Mouse (Mus musculus): ENCODE data around the gene Gm28845. TPM values are rescaled to one million over a fixed set of nuclear protein-coding genes. Genes with fewer than 3 reads are reported as not detected.

Gene Gm28845
- polyA plus RNA-seq, 1 experiment from 2014 or later, result not detected

- Histone ChIP-seq H3K4me1 (ENCODE audit: control insufficient read depth, insufficient read depth, low read length) (peaks cover 4% of the 10 kb centered on the region; the same call in 1 of the 2 replicates), H3K27me3 (replicated peaks; ENCODE audit: control insufficient read depth, insufficient read depth, low read length) (no peaks in the 10 kb centered on the region), H3K4me3 (ENCODE audit: low read depth, low read length) (peak overlapping the region; percentile 21; the same call in 1 of the 2 replicates), H3K27ac (replicated peaks; ENCODE audit: low read depth, low read length) (no peak overlapping the region; the same call in 1 of the 2 replicates), H3K36me3 (ENCODE audit: control insufficient read depth, insufficient read depth, low read length) (no peaks in the 10 kb centered on the region), H3K9me3 (ENCODE audit: control insufficient read depth, low read length) (no peaks in the 10 kb centered on the region), H3K9ac (ENCODE audit: low read depth, low read length) (no peak overlapping the region), H3K4me2 (ENCODE audit: low read depth, low read length) (peak overlapping the region; percentile 45)
- 48% methylated on average over 14 of the region's 14 CpGs for WGBS
- no peak for DNase-seq (ENCODE audit: low spot score)
- no peak for ATAC-seq (ENCODE audit: low read depth)
Measured at GRCm38 (mm10) chr1:65112807-65113196, 6.6 kb downstream of the Gm28845 start.

GRCm38 (mm10) chr1:65112031-65112806 lies 7.1 kb downstream of the Gm28845 start:
- ATAC-seq (ENCODE audit: low read depth), result peak; percentile 83; the same call in 1 of the 2 replicates

GRCm38 (mm10) chr1:65109756-65110435 lies 9.5 kb downstream of the Gm28845 start:
- no peak overlapping the region for H3K9ac ChIP-seq (ENCODE audit: low read depth, low read length)
- 71% methylated on average over 25 of the region's 25 CpGs for WGBS
- ATAC-seq (ENCODE audit: low read depth), result 0 out of 2 replicates have a peak, but pooled peaks have one; percentile 39
- DNase-seq (ENCODE audit: low spot score), result no peak
- no peak overlapping the region for H3K4me3 ChIP-seq (ENCODE audit: low read depth, low read length)
- no peaks in the 10 kb centered on the region for H3K36me3 ChIP-seq (ENCODE audit: control insufficient read depth, insufficient read depth, low read length)
- no peak overlapping the region for H3K27ac ChIP-seq (replicated peaks; ENCODE audit: low read depth, low read length)
- H3K27me3 ChIP-seq (replicated peaks; ENCODE audit: control insufficient read depth, insufficient read depth, low read length), result no peaks in the 10 kb centered on the region
- peaks cover 4% of the 10 kb centered on the region; the same call in 1 of the 2 replicates for H3K4me1 ChIP-seq (ENCODE audit: control insufficient read depth, insufficient read depth, low read length)
- H3K9me3 ChIP-seq (ENCODE audit: control insufficient read depth, low read length), result no peaks in the 10 kb centered on the region
- 0 out of 2 replicates have a peak overlapping the region, but pooled peaks have one; percentile 18 for H3K4me2 ChIP-seq (ENCODE audit: low read depth, low read length)

More at GRCm38 (mm10) chr1:65112031-65112806, 7.1 kb downstream of the Gm28845 start:
- Histone ChIP-seq H3K9me3 (ENCODE audit: control insufficient read depth, low read length) (no peaks in the 10 kb centered on the region), H3K4me2 (ENCODE audit: low read depth, low read length) (peak overlapping the region; percentile 45), H3K9ac (ENCODE audit: low read depth, low read length) (no peak overlapping the region), H3K36me3 (ENCODE audit: control insufficient read depth, insufficient read depth, low read length) (no peaks in the 10 kb centered on the region), H3K4me1 (ENCODE audit: control insufficient read depth, insufficient read depth, low read length) (peaks cover 4% of the 10 kb centered on the region; the same call in 1 of the 2 replicates), H3K27ac (replicated peaks; ENCODE audit: low read depth, low read length) (0 out of 2 replicates have a peak overlapping the region, but pooled peaks have one; percentile 5), H3K27me3 (replicated peaks; ENCODE audit: control insufficient read depth, insufficient read depth, low read length) (no peaks in the 10 kb centered on the region), H3K4me3 (ENCODE audit: low read depth, low read length) (peak overlapping the region; percentile 21; the same call in 1 of the 2 replicates)
- WGBS, result 9% methylated on average over 8 of the region's 8 CpGs
- DNase-seq (ENCODE audit: low spot score), result peak; percentile 92

GRCm38 (mm10) chr1:65109196-65109595 lies 10.2 kb downstream of the Gm28845 start:
- no peak overlapping the region for H3K4me2 ChIP-seq (ENCODE audit: low read depth, low read length)
- no peaks in the 10 kb centered on the region for H3K9me3 ChIP-seq (ENCODE audit: control insufficient read depth, low read length)
- H3K4me3 ChIP-seq (ENCODE audit: low read depth, low read length), result no peak overlapping the region
- no peak overlapping the region for H3K9ac ChIP-seq (ENCODE audit: low read depth, low read length)
- H3K27me3 ChIP-seq (replicated peaks; ENCODE audit: control insufficient read depth, insufficient read depth, low read length), result no peaks in the 10 kb centered on the region
- DNase-seq (ENCODE audit: low spot score), result no peak
- no peaks in the 10 kb centered on the region for H3K36me3 ChIP-seq (ENCODE audit: control insufficient read depth, insufficient read depth, low read length)
- 89% methylated on average over 8 of the region's 8 CpGs for WGBS
- no peak overlapping the region for H3K27ac ChIP-seq (replicated peaks; ENCODE audit: low read depth, low read length)
- ATAC-seq (ENCODE audit: low read depth), result no peak
- peaks cover 4% of the 10 kb centered on the region; the same call in 1 of the 2 replicates for H3K4me1 ChIP-seq (ENCODE audit: control insufficient read depth, insufficient read depth, low read length)

GRCm38 (mm10) chr1:65107654-65108279 lies 11.6 kb downstream of the Gm28845 start:
- no peak for ATAC-seq (ENCODE audit: low read depth)
- Histone ChIP-seq H3K36me3 (ENCODE audit: control insufficient read depth, insufficient read depth, low read length) (no peaks in the 10 kb centered on the region), H3K4me1 (ENCODE audit: control insufficient read depth, insufficient read depth, low read length) (peaks cover 4% of the 10 kb centered on the region; the same call in 1 of the 2 replicates), H3K9ac (ENCODE audit: low read depth, low read length) (no peak overlapping the region), H3K4me2 (ENCODE audit: low read depth, low read length) (no peak overlapping the region), H3K27me3 (replicated peaks; ENCODE audit: control insufficient read depth, insufficient read depth, low read length) (no peaks in the 10 kb centered on the region), H3K27ac (replicated peaks; ENCODE audit: low read depth, low read length) (no peak overlapping the region), H3K4me3 (ENCODE audit: low read depth, low read length) (no peak overlapping the region), H3K9me3 (ENCODE audit: control insufficient read depth, low read length) (no peaks in the 10 kb centered on the region)
- no peak for DNase-seq (ENCODE audit: low spot score)
- 90% methylated on average over 10 of the region's 10 CpGs for WGBS

GRCm38 (mm10) chr1:65103273-65103672 lies 16.1 kb downstream of the Gm28845 start, which contains the start of gene Cryga:
Gene Cryga, minus strand, starts transcription at chr1:65103373.
- H3K9ac ChIP-seq (ENCODE audit: low read depth, low read length), result no peak within 1 kb of the TSS
- ATAC-seq (ENCODE audit: low read depth) (no peak), DNase-seq (ENCODE audit: low spot score) (no peak)
- H3K27me3 ChIP-seq (replicated peaks; ENCODE audit: control insufficient read depth, insufficient read depth, low read length), result no peaks in the 10 kb centered on the region
- no peaks in the 10 kb centered on the region for H3K4me1 ChIP-seq (ENCODE audit: control insufficient read depth, insufficient read depth, low read length)
- H3K27ac ChIP-seq (replicated peaks; ENCODE audit: low read depth, low read length), result no peak within 1 kb of the TSS
- no peak within 1 kb of the TSS for H3K4me2 ChIP-seq (ENCODE audit: low read depth, low read length)
- H3K9me3 ChIP-seq (ENCODE audit: control insufficient read depth, low read length), result no peaks in the 10 kb centered on the region
- 90% methylated on average over 11 of the region's 11 CpGs for WGBS
- no peak within 1 kb of the TSS for H3K4me3 ChIP-seq (ENCODE audit: low read depth, low read length)
- no peaks in the 10 kb centered on the region for H3K36me3 ChIP-seq (ENCODE audit: control insufficient read depth, insufficient read depth, low read length)

GRCm38 (mm10) chr1:65096953-65097352 lies 22.4 kb downstream of the Gm28845 start:
- H3K27me3 ChIP-seq (replicated peaks; ENCODE audit: control insufficient read depth, insufficient read depth, low read length), result no peaks in the 10 kb centered on the region
- WGBS, result 74% methylated on average over 3 of the region's 3 CpGs
- H3K4me3 ChIP-seq (ENCODE audit: low read depth, low read length), result no peak overlapping the region
- H3K9me3 ChIP-seq (ENCODE audit: control insufficient read depth, low read length), result no peaks in the 10 kb centered on the region
- no peaks in the 10 kb centered on the region for H3K36me3 ChIP-seq (ENCODE audit: control insufficient read depth, insufficient read depth, low read length)
- no peak overlapping the region for H3K4me2 ChIP-seq (ENCODE audit: low read depth, low read length)
- ATAC-seq (ENCODE audit: low read depth) (no peak), DNase-seq (ENCODE audit: low spot score) (no peak)
- H3K4me1 ChIP-seq (ENCODE audit: control insufficient read depth, insufficient read depth, low read length), result no peaks in the 10 kb centered on the region
- no peak overlapping the region for H3K9ac ChIP-seq (ENCODE audit: low read depth, low read length)
- H3K27ac ChIP-seq (replicated peaks; ENCODE audit: low read depth, low read length), result no peak overlapping the region

GRCm38 (mm10) chr1:65091566-65091965 lies 27.8 kb downstream of the Gm28845 start:
- 84% methylated on average over 3 of the region's 3 CpGs for WGBS
- H3K27ac ChIP-seq (replicated peaks; ENCODE audit: low read depth, low read length), result no peak overlapping the region
- H3K36me3 ChIP-seq (ENCODE audit: control insufficient read depth, insufficient read depth, low read length), result no peaks in the 10 kb centered on the region
- H3K27me3 ChIP-seq (replicated peaks; ENCODE audit: control insufficient read depth, insufficient read depth, low read length), result no peaks in the 10 kb centered on the region
- no peaks in the 10 kb centered on the region for H3K4me1 ChIP-seq (ENCODE audit: control insufficient read depth, insufficient read depth, low read length)
- DNase-seq (ENCODE audit: low spot score), result no peak
- H3K4me3 ChIP-seq (ENCODE audit: low read depth, low read length), result no peak overlapping the region
- ATAC-seq (ENCODE audit: low read depth), result no peak
- no peaks in the 10 kb centered on the region for H3K9me3 ChIP-seq (ENCODE audit: control insufficient read depth, low read length)
- H3K9ac ChIP-seq (ENCODE audit: low read depth, low read length), result no peak overlapping the region
- H3K4me2 ChIP-seq (ENCODE audit: low read depth, low read length), result no peak overlapping the region

Measured in embryonic facial prominence, embryonic 14.5 days (tissue).